Mouse (Mus musculus) MEL (cell line): ENCODE measurements at regions not wholly inside any gene's neighbourhood (a gene's known extent, or its start where the extent isn't known, plus 50 kb on each side); places are given as distances from the start of the nearest gene placed in this dataset.

Experiments
- CTCF ChIP-seq, 3 experiments: IDR thresholded peaks in 2 of 3; conservative IDR thresholded peaks in 1 of 3; 2 replicates each; pipeline ENCODE4 v1.5.1; 2011 to 2012; ENCODE audit warnings: low read length in 3 of 3, low read depth in 2 of 3, mild to moderate bottlenecking in 2 of 3, improper control_type of control experiment in 1 of 3, inconsistent platforms in 1 of 3, mixed read lengths in 1 of 3, moderate library complexity in 1 of 3; ENCODE audit not compliant: control insufficient read depth in 1 of 3, insufficient read depth in 1 of 3, poor library complexity in 1 of 3, severe bottlenecking in 1 of 3
- EP300 ChIP-seq, 2 experiments: IDR thresholded peaks; 2 replicates each; pipeline ENCODE4 v1.6.1; 2011; ENCODE audit warnings: improper control_type of control experiment in 2 of 2, low read length in 2 of 2, low read depth in 1 of 2, mild to moderate bottlenecking in 1 of 2
- KAT2A ChIP-seq: conservative IDR thresholded peaks from 2 replicates; pipeline ENCODE4 v1.6.1; 2012; ENCODE audit warnings: low read depth, low read length, improper control_type of control experiment, inconsistent platforms
- POLR2A ChIP-seq, 2 experiments: IDR thresholded peaks; 2 replicates each; pipeline ENCODE4 v1.6.1; 2011 to 2012; ENCODE audit warnings: low read length in 2 of 2, mild to moderate bottlenecking in 2 of 2, control low read depth in 1 of 2, improper control_type of control experiment in 1 of 2, low read depth in 1 of 2, moderate library complexity in 1 of 2; ENCODE audit not compliant: control insufficient read depth in 1 of 2, insufficient read depth in 1 of 2, poor library complexity in 1 of 2

- TF ChIP-seq CTCF (IDR thresholded peaks at IDR 0.05 in 2 of 3, conservative IDR thresholded peaks at IDR 0.05 in 1 of 3; ENCODE audit: control insufficient read depth in 1 of 3, insufficient read depth in 1 of 3, low read depth in 2 of 3, low read length in 3 of 3, poor library complexity in 1 of 3, severe bottlenecking in 1 of 3) (no peak), POLR2A (IDR thresholded peaks at IDR 0.05; ENCODE audit: control insufficient read depth in 1 of 2, insufficient read depth in 1 of 2, low read depth in 1 of 2, low read length in 2 of 2, poor library complexity in 1 of 2) (no peak), KAT2A (no peak), EP300 (IDR thresholded peaks at IDR 0.05; ENCODE audit: low read depth in 1 of 2, low read length in 2 of 2) (no peak)
Measured at GRCm38 (mm10) chr11:18451271-18451670, 497.6 kb upstream of the Etaa1 start.
